Mouse (Mus musculus) fat pad, adult 2 months (tissue): ENCODE data around the gene Gprc5d.

Experiments
- DNase-seq: peaks from one replicate; pipeline ENCODE4 v3.0.0-alpha.2; 2011; ENCODE audit warnings: low read depth, low spot score; ENCODE audit errors: extremely low read depth

The Gprc5d gene

GRCm38 (mm10) chr6:135118183-135118582 is at the start of gene Gprc5d:
Gene Gprc5d (minus strand): TSS chr6:135118283.
- DNase-seq: no peak

DNA sequence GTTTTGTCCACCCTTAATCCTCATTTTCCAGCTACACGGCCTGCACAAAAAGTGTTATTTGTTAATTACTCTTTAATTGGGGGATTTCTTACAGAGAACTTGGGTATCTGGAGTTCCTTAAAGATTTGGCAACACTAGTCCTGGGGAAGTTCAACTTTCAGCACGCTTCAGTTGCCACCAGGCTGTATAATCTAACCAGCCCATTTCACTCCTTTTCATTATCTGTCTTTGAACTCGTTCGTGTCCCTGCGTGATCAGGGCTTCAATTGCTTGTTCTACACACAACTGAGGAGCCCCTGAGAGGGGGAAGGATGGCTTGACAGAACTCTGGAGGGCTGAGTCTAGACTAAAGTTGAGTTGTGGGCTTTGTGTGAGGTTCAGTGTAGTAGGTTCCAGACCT is 48.6 kb upstream of the Gprc5d start:
- no peak for DNase-seq

DNA sequence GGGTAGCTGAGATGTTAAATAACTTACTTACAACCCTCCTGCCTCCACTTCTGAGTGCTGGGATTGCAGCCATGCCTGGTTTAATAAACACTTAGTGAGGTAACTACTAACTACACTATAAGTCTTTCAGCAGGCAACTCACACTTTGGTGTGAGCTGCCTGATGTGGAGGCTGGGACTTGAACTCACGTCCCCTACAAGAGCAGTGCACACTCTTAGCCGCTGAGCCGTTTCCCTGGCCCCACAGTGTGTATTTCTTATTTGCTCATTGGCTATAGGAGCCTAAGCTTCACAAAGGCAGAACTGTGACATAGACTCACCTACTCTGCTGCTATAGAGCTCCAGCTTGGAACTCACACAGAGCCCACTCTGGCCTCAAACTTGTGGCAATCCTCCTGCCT is 48.2 kb upstream of the Gprc5d start:
- no peak for DNase-seq

- no peak for DNase-seq
Measured at GRCm38 (mm10) chr6:135165706-135166105, 47.6 kb upstream of the Gprc5d start.

DNA sequence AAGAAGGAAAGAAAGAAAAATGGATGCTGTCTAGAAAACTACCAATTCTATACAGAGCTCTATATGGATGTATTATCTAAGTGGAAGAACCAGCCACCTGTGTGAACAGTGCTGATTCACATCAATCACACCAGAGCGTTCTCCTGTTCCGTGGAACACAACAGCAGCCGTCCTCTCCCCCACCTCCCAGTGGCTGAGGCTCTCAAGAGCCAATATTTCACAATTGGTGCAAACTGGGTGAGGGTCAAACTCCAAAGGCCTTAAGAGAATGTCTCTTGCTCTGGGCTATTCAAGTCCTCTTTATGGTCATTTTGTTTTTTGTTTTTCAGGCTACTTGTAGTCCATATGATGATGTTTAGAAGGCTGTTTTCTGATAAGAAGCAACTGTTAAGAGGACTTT is 47.1 kb upstream of the Gprc5d start:
- DNase-seq: no peak

- DNase-seq: no peak
Measured at GRCm38 (mm10) chr6:135162861-135163260, 44.8 kb upstream of the Gprc5d start.

GRCm38 (mm10) chr6:135162311-135162710 is 44.2 kb upstream of the Gprc5d start:
- no peak for DNase-seq

DNA sequence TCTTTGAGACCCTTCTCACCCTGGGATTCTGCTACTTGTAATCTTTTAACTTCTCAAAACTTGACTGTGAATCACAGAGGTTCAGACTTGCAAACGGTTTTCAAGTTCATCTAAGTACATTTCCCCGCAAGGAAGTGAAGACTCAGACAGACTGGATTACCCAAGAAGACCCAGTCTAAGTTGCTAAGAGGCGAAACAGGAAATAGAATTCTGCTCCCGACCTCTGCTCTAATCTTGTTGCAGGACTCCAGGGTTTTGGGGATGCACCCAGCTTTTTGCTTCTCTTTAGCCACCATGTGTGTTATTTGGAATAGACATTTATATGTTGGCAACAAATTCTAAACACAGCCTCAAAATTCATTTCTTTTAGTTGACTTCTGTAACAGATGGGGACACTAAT is 43.3 kb upstream of the Gprc5d start:
- DNase-seq: no peak

DNA sequence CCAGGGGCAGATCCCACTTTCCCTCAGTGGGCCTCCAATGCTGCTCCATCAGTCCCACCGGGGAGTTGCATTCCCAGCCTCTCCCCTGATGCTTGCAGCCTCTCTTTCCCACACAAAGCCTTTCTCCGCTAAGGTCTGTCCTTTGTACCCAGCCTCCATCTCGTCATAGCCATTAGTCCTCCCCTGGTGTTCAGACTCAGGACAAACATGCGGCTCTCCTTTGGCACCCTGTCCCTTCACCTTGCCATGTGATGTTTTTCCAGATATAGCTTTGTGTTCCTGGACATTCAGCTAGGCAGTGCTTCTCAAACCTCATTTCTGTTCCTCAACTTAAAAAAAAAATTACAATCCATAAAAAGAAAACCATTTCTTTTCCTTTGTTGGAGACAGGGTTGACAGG is 40.4 kb upstream of the Gprc5d start:
- no peak for DNase-seq

GRCm38 (mm10) chr6:135157496-135157895 is 39.4 kb upstream of the Gprc5d start:
- DNase-seq: no peak

DNA sequence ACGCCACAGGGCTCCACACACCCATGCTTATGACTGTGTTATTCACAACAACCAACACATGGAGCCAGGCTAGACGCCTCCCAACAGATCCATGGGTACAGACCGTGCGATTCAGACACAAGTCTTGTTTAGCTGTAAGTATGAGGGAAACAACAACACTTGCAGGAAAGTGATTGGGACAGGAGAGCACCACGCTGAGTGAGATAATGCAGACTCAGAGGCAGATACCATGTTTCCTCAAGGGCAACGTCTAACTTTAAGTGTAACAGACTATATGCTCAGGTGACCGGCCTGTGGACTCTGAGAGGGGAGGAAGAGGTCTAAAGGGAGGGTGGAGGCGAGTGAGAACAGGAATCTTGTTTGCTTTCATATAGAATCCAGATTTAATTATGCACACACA is 38.5 kb upstream of the Gprc5d start:
- no peak for DNase-seq

GRCm38 (mm10) chr6:135153719-135154118 is 35.6 kb upstream of the Gprc5d start:
- no peak for DNase-seq

- DNase-seq: no peak
Measured at GRCm38 (mm10) chr6:135150311-135150710, 32.2 kb upstream of the Gprc5d start.

- no peak for DNase-seq
Measured at GRCm38 (mm10) chr6:135149722-135150121, 31.6 kb upstream of the Gprc5d start.

DNA sequence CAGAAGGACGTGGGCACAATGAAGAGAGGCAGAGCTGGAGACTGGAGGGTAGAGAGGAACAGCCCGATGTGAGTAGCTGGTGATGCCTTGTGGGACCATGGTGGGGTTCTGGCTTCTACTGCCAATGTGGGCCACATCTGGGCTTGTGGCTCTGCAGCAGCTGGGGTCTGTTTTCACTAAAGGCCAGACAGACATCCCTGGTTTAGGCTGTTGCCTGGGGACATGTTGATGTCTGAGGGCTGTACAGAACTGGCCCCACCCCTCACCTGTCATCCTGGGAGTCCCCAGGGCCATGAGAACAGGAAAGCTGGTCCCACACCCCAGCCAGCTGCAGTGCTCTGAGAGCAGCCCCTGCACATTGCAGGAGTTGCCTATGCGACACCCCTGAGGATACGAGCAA is 31.1 kb upstream of the Gprc5d start:
- DNase-seq: no peak

DNA sequence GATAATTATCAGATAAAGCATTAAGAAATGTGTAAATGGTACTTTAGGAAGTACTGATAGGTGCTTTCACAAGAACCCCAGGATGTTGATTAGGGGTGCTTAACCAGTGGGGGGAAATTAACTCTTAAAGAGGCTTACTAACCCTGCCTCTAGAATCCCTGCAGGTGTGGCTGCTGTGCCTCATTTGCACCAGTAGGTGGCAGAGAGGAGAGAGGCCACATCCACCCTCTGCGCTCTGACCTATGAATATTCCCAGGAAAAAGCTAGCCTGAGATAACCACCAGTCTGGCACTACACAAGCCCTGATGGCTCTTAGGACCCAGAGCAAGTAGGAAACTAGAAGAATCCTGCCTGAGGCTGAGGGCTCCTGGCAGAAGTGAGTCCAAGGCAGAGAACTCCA is 30.4 kb upstream of the Gprc5d start:
- DNase-seq: no peak

DNA sequence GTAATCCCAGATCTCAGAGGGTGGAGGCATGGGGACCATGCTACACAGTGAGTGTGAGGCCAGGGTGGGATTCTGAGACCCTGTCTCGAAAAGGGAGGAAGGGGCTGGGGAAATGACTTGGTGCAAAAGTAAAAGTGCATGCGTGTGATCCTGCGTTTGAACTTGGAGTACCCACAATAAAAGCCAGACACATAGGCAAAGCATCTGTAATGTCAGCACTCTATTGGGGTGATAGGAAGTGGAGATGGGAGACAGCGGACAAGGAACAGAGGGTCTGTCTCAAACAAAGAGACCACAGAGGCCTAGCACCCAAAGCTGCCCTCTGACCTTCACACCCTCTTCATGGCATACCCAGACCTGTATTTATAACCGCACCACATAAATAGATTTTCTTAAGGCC is 27.9 kb upstream of the Gprc5d start:
- DNase-seq: no peak

- DNase-seq: no peak
Measured at GRCm38 (mm10) chr6:135144516-135144915, 26.4 kb upstream of the Gprc5d start.

- no peak for DNase-seq
Measured at GRCm38 (mm10) chr6:135143151-135143550, 25.1 kb upstream of the Gprc5d start.

DNA sequence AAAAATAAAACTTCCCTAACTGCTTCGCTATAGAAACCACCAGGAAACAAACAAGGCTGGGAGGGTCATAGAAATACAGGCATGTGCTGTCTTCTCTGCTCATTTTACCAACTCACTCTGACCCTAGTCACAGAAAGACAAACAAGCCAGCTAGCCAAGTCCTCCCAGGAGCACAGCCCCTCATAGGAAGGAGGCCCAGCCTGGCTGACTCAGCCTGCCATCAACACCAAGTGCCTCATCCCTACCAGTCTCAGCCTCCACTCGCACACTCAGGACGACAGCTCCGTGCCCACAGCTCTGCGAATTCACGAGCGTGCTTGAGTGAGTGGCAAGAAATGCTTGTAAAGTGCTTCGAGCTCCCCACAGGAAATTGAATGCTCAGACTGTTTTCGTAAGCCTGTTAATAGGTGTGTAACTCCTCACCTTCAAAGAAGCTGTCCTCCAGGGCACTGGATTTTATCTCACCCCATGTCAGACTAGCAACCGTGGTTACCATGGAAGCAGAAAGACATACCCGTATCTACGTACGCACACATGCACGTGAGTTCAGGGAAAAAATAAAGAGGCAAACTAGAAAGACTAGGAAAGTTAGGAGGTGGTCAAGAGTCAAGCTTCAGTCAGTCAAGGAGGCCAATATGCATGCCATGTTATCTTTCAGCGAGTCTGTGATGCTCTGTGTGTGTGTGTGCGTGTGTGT is 23.5 kb upstream of the Gprc5d start:
- no peak for DNase-seq

GRCm38 (mm10) chr6:135138746-135139145 is 20.7 kb upstream of the Gprc5d start:
- DNase-seq: no peak

DNA sequence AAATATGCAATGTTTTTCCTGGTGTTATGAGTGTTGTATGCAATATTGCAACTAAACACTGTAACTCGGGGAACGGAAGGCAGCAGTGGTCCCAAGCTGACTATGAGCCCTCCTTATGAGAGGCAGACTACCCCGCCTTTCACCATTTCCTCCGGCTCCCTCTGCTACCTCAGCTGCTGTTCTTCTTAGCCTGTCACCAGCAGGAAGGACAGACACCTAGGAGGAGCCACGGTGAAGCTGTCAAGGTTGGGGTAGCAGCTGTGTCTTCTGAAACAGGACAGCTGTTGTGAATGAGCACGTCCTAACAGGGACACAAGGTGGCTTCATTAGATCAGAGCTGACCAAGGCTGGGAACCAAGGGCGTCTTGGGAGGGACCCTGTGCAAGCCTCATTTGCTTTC is 20.1 kb upstream of the Gprc5d start:
- no peak for DNase-seq

DNA sequence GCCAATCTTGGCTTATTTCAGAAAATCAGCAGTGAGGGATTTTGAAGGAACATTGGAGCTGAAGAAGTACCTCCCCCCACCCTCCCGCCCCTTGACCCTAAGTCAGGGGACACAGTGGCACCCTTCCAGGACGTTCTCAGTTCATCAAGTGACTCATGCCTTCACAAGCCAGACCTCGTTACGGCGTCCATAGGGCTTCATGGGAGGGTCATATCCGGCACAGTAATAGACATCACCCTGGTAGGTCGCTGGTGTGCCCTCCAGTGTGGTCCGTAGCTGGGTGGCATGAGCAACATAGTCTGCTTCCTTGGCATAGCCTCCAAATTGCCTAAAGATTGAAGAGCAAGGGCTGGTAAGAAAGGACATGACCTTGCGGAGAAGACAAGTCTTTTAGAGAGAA is 19.7 kb upstream of the Gprc5d start:
- no peak for DNase-seq
